ENCODE assay signal across 15 mouse cellular contexts in genomic region chr16:78950359-78950758, GRCm38 (mm10). TPM values are rescaled to one million over a fixed set of nuclear protein-coding genes. Genes with fewer than 3 reads are reported as not detected.
DNase-seq lines count a peak whose midpoint lies in the region; ATAC-seq and TF ChIP-seq lines count a peak whose summit lies in the region.
"Had no signal": no experiment of that assay in that cellular context is flagged by ENCODE, and none has a peak within 500 bp of the region (broad histone marks: within the 10 kb centered on the region; RNA-seq: fewer than 3 reads in every experiment).

No protein-coding gene starts in this region.

- no peak overlapping the region for H3K9ac ChIP-seq in forebrain, embryonic 12.5 days
- no peak overlapping the region for H3K9ac ChIP-seq in forebrain, embryonic 11.5 days (ENCODE audit: low read length)
- no peak overlapping the region for H3K9ac ChIP-seq in hindbrain, postnatal 0 days (replicated peaks; ENCODE audit: low read length)
- no peak overlapping the region for H3K9ac ChIP-seq in hindbrain, embryonic 13.5 days
- no peak overlapping the region for H3K9ac ChIP-seq in midbrain, postnatal 0 days (replicated peaks; ENCODE audit: low read length, poor library complexity, severe bottlenecking)
- no peak overlapping the region for H3K9ac ChIP-seq in midbrain, embryonic 13.5 days (replicated peaks)
- no peak overlapping the region for H3K9ac ChIP-seq in stomach, postnatal 0 days (ENCODE audit: low read length)
- H3K9ac ChIP-seq: liver, embryonic 15.5 days; neural tube, embryonic 15.5 days had no signal

- WGBS in forebrain, embryonic 12.5 days, result 80% methylated on average over 4 of the region's 4 CpGs
- 85% methylated on average over 4 of the region's 4 CpGs for WGBS in forebrain, embryonic 11.5 days
- WGBS in hindbrain, postnatal 0 days, result 80% methylated on average over 4 of the region's 4 CpGs
- WGBS in hindbrain, embryonic 13.5 days, result 80% methylated on average over 4 of the region's 4 CpGs
- 76% methylated on average over 4 of the region's 4 CpGs for WGBS in midbrain, postnatal 0 days
- WGBS in midbrain, embryonic 13.5 days, result 83% methylated on average over 4 of the region's 4 CpGs
- WGBS in stomach, postnatal 0 days, result 67% methylated on average over 4 of the region's 4 CpGs

- no peaks in the 10 kb centered on the region for H3K4me1 ChIP-seq in forebrain, embryonic 12.5 days
- no peaks in the 10 kb centered on the region for H3K4me1 ChIP-seq in forebrain, embryonic 11.5 days (replicated peaks; ENCODE audit: control insufficient read depth, insufficient read depth, low read length)
- H3K4me1 ChIP-seq in hindbrain, postnatal 0 days (ENCODE audit: insufficient read depth, low read length), result no peaks in the 10 kb centered on the region
- no peaks in the 10 kb centered on the region for H3K4me1 ChIP-seq in hindbrain, embryonic 13.5 days (replicated peaks)
- no peaks in the 10 kb centered on the region for H3K4me1 ChIP-seq in midbrain, postnatal 0 days (ENCODE audit: insufficient read depth, low read length)
- H3K4me1 ChIP-seq in midbrain, embryonic 13.5 days (replicated peaks), result no peaks in the 10 kb centered on the region
- no peaks in the 10 kb centered on the region for H3K4me1 ChIP-seq in stomach, postnatal 0 days (replicated peaks; ENCODE audit: control insufficient read depth, insufficient read depth)
- H3K4me1 ChIP-seq: liver, embryonic 15.5 days; neural tube, embryonic 15.5 days had no signal

- peak; percentile 54 for TF ChIP-seq CTCF in hindbrain, postnatal 0 days (IDR thresholded peaks at IDR 0.05; ENCODE audit: low read depth)
- peak; percentile 67 for TF ChIP-seq CTCF in midbrain, postnatal 0 days (IDR thresholded peaks at IDR 0.05)
- TF ChIP-seq CTCF in stomach, postnatal 0 days (IDR thresholded peaks at IDR 0.05; ENCODE audit: low read depth), result peak; percentile 69

- no peak for DNase-seq in forebrain, embryonic 11.5 days (ENCODE audit: low spot score)
- peak; percentile 55 for DNase-seq in hindbrain, postnatal 0 days (ENCODE audit: low spot score)
- DNase-seq in midbrain, postnatal 0 days (ENCODE audit: low spot score), result peak; percentile 31
- DNase-seq in stomach, postnatal 0 days (ENCODE audit: low spot score), result no peak
- DNase-seq in cerebellum, adult 8-10 months, result no peak
- DNase-seq: cerebellum, adult 18-20 months; layer of hippocampus, adult 9-11 months; thymus, adult 18-20 months had no signal

- no peak overlapping the region for H3K27ac ChIP-seq in forebrain, embryonic 12.5 days
- H3K27ac ChIP-seq in forebrain, embryonic 11.5 days (ENCODE audit: low read depth, low read length), result no peak overlapping the region
- no peak overlapping the region for H3K27ac ChIP-seq in hindbrain, postnatal 0 days
- no peak overlapping the region for H3K27ac ChIP-seq in hindbrain, embryonic 13.5 days
- no peak overlapping the region for H3K27ac ChIP-seq in midbrain, postnatal 0 days (ENCODE audit: low read depth, low read length)
- H3K27ac ChIP-seq in midbrain, embryonic 13.5 days, result no peak overlapping the region
- no peak overlapping the region for H3K27ac ChIP-seq in stomach, postnatal 0 days (replicated peaks)
- H3K27ac ChIP-seq: liver, embryonic 15.5 days; neural tube, embryonic 15.5 days had no signal

- H3K36me3 ChIP-seq in forebrain, embryonic 12.5 days (replicated peaks), result no peaks in the 10 kb centered on the region
- H3K36me3 ChIP-seq in forebrain, embryonic 11.5 days (ENCODE audit: control insufficient read depth, insufficient read depth, low read length), result no peaks in the 10 kb centered on the region
- no peaks in the 10 kb centered on the region for H3K36me3 ChIP-seq in hindbrain, postnatal 0 days (ENCODE audit: insufficient read depth, low read length)
- no peaks in the 10 kb centered on the region for H3K36me3 ChIP-seq in hindbrain, embryonic 13.5 days
- H3K36me3 ChIP-seq in midbrain, postnatal 0 days (ENCODE audit: insufficient read depth, low read length), result no peaks in the 10 kb centered on the region
- no peaks in the 10 kb centered on the region for H3K36me3 ChIP-seq in midbrain, embryonic 13.5 days
- H3K36me3 ChIP-seq in stomach, postnatal 0 days (ENCODE audit: control insufficient read depth, insufficient read depth, low read length), result no peaks in the 10 kb centered on the region
- H3K36me3 ChIP-seq: G1E; liver, embryonic 15.5 days; neural tube, embryonic 15.5 days had no signal

- H3K27me3 ChIP-seq in forebrain, embryonic 12.5 days, result no peaks in the 10 kb centered on the region
- H3K27me3 ChIP-seq in forebrain, embryonic 11.5 days (ENCODE audit: control insufficient read depth, insufficient read depth, low read length), result no peaks in the 10 kb centered on the region
- no peaks in the 10 kb centered on the region for H3K27me3 ChIP-seq in hindbrain, postnatal 0 days (ENCODE audit: insufficient read depth, low read length)
- H3K27me3 ChIP-seq in hindbrain, embryonic 13.5 days, result no peaks in the 10 kb centered on the region
- no peaks in the 10 kb centered on the region for H3K27me3 ChIP-seq in midbrain, postnatal 0 days (ENCODE audit: insufficient read depth, low read length)
- H3K27me3 ChIP-seq in midbrain, embryonic 13.5 days, result no peaks in the 10 kb centered on the region
- no peaks in the 10 kb centered on the region for H3K27me3 ChIP-seq in stomach, postnatal 0 days (ENCODE audit: control insufficient read depth, insufficient read depth, low read length)
- H3K27me3 ChIP-seq: liver, embryonic 15.5 days; neural tube, embryonic 15.5 days had no signal

- H3K4me2 ChIP-seq in forebrain, embryonic 12.5 days, result no peak overlapping the region
- H3K4me2 ChIP-seq in forebrain, embryonic 11.5 days (ENCODE audit: low read depth, low read length, severe bottlenecking), result no peak overlapping the region
- H3K4me2 ChIP-seq in hindbrain, postnatal 0 days (ENCODE audit: low read depth, low read length), result no peak overlapping the region
- H3K4me2 ChIP-seq in hindbrain, embryonic 13.5 days, result no peak overlapping the region
- H3K4me2 ChIP-seq in midbrain, postnatal 0 days (ENCODE audit: low read depth, low read length, poor library complexity, severe bottlenecking), result no peak overlapping the region
- no peak overlapping the region for H3K4me2 ChIP-seq in midbrain, embryonic 13.5 days (replicated peaks)
- no peak overlapping the region for H3K4me2 ChIP-seq in stomach, postnatal 0 days (replicated peaks; ENCODE audit: low read depth)
- H3K4me2 ChIP-seq: liver, embryonic 15.5 days; neural tube, embryonic 15.5 days had no signal

- H3K4me3 ChIP-seq in forebrain, embryonic 12.5 days (replicated peaks), result no peak overlapping the region
- H3K4me3 ChIP-seq in forebrain, embryonic 11.5 days (ENCODE audit: low read depth, low read length), result no peak overlapping the region
- no peak overlapping the region for H3K4me3 ChIP-seq in hindbrain, postnatal 0 days (ENCODE audit: low read length)
- no peak overlapping the region for H3K4me3 ChIP-seq in hindbrain, embryonic 13.5 days
- no peak overlapping the region for H3K4me3 ChIP-seq in midbrain, postnatal 0 days (ENCODE audit: low read depth, low read length)
- no peak overlapping the region for H3K4me3 ChIP-seq in midbrain, embryonic 13.5 days (replicated peaks)
- H3K4me3 ChIP-seq in stomach, postnatal 0 days (ENCODE audit: low read depth, low read length), result no peak overlapping the region
- H3K4me3 ChIP-seq: liver, embryonic 15.5 days; neural tube, embryonic 15.5 days had no signal

- no peak for TF ChIP-seq EP300 in stomach, postnatal 0 days (optimal IDR thresholded peaks at IDR 0.05)

- no peaks in the 10 kb centered on the region for H3K9me3 ChIP-seq in forebrain, embryonic 12.5 days
- no peaks in the 10 kb centered on the region for H3K9me3 ChIP-seq in forebrain, embryonic 11.5 days (ENCODE audit: control insufficient read depth, low read length)
- no peaks in the 10 kb centered on the region for H3K9me3 ChIP-seq in hindbrain, postnatal 0 days (ENCODE audit: low read length)
- no peaks in the 10 kb centered on the region for H3K9me3 ChIP-seq in hindbrain, embryonic 13.5 days
- H3K9me3 ChIP-seq in midbrain, postnatal 0 days (ENCODE audit: low read length), result no peaks in the 10 kb centered on the region
- no peaks in the 10 kb centered on the region for H3K9me3 ChIP-seq in midbrain, embryonic 13.5 days
- no peaks in the 10 kb centered on the region for H3K9me3 ChIP-seq in stomach, postnatal 0 days (ENCODE audit: control insufficient read depth, low read length)
- H3K9me3 ChIP-seq: G1E; liver, embryonic 15.5 days; neural tube, embryonic 15.5 days had no signal

- 0 out of 2 replicates have a peak, but pooled peaks have one; percentile 20 for ATAC-seq in forebrain, embryonic 12.5 days (ENCODE audit: low FRiP score)
- no peak for ATAC-seq in forebrain, embryonic 11.5 days (replicated peaks; ENCODE audit: low FRiP score)
- ATAC-seq in hindbrain, postnatal 0 days, result no peak
- ATAC-seq in hindbrain, embryonic 13.5 days (ENCODE audit: low FRiP score), result no peak
- no peak for ATAC-seq in midbrain, postnatal 0 days (ENCODE audit: low FRiP score)
- ATAC-seq in midbrain, embryonic 13.5 days, result no peak
- ATAC-seq in stomach, postnatal 0 days (ENCODE audit: low FRiP score, low TSS enrichment), result no peak

RNA-seq across cellular contexts. Expression of gene Chodl, which starts 19.6 kb away (rescaled TPM):
- 3.6 and 4.5 TPM in 2 replicates for polyA plus RNA-seq in forebrain, embryonic 12.5 days (2016; fragmentation: Nextera tagmentation; extraction: Ambion mirVana)
- 1.9 and 2.2 TPM in 2 replicates for polyA plus RNA-seq in forebrain, embryonic 11.5 days (2014; fragmentation: Nextera tagmentation; extraction: Ambion mirVana)
- total RNA-seq in hindbrain, postnatal 0 days (2014; rRNA removed), result 14.9 and 15.6 TPM in 2 replicates
- 25.6 and 29.2 TPM in 2 replicates for polyA plus RNA-seq in hindbrain, postnatal 0 days (2015; fragmentation: Nextera tagmentation; extraction: Ambion mirVana)
- polyA plus RNA-seq in hindbrain, embryonic 13.5 days (2015; fragmentation: Nextera tagmentation; extraction: Ambion mirVana), result 15.8 and 16.8 TPM in 2 replicates
- total RNA-seq in midbrain, postnatal 0 days (2014; rRNA removed), result 7.4 and 11.6 TPM in 2 replicates
- 8.9 and 11.0 TPM in 2 replicates for polyA plus RNA-seq in midbrain, postnatal 0 days (2015; fragmentation: Nextera tagmentation; extraction: Ambion mirVana)
- 3.1 and 3.4 TPM in 2 replicates for polyA plus RNA-seq in midbrain, embryonic 13.5 days (2015; fragmentation: Nextera tagmentation; extraction: Ambion mirVana)
- 21.1 and 27.1 TPM in 2 replicates for polyA plus RNA-seq in stomach, postnatal 0 days (2015; fragmentation: Nextera tagmentation; extraction: Ambion mirVana)
- polyA plus RNA-seq: C2C12, G1E had no signal

Comparison
In these comparisons a context has a peak if more than half of its experiments do, and no peak if none do; other contexts are left out.
1. DNase-seq: peak in hindbrain, postnatal 0 days (single experiment) and midbrain, postnatal 0 days (single experiment); none in forebrain, embryonic 11.5 days (single experiment), stomach, postnatal 0 days (single experiment) and cerebellum, adult 8-10 months (single experiment).
2. Peak in every context shown above with its lines, with median percentiles within 50 percentile points of each other: CTCF ChIP-seq.